Mouse (Mus musculus): ENCODE results near the gene Rfx6.

GRCm38 (mm10) chr10:51779648-51780047 is 102.1 kb downstream of the Rfx6 start:
- TF ChIP-seq CTCF (IDR thresholded peaks at IDR 0.05; ENCODE audit: low read depth): peak; percentile 40
- no peak for TF ChIP-seq EP300 (IDR thresholded peaks at IDR 0.05; ENCODE audit: low read depth)

Data from liver, postnatal 0 days (tissue).